Mouse (Mus musculus): Measurements from ENCODE around the gene Ccdc57. TPM values are rescaled to one million over a fixed set of nuclear protein-coding genes. Genes with fewer than 3 reads are reported as not detected.
A peak's percentile ranks its signal among the peaks of the same experiment; 100 is the strongest.
"Not testable (repeated sequence)": the region's sequence is repeated elsewhere in the genome, so short reads cannot be mapped to it uniquely, and the experiment has no call there.

The Ccdc57 gene
- total RNA-seq, 2 experiments from 2014 or later, result 12.8 to 21.3 TPM

- no peak for DNase-seq (ENCODE audit: low spot score in 2 of 2)
Observed at GRCm38 (mm10) chr11:120789355-120789754, 143.3 kb downstream of the Ccdc57 start.

GRCm38 (mm10) chr11:120788460-120788859 lies 144.2 kb downstream of the Ccdc57 start:
- DNase-seq (ENCODE audit: low spot score in 2 of 2), result not testable (repeated sequence)

- DNase-seq (ENCODE audit: low spot score in 2 of 2), result no peak
Observed at GRCm38 (mm10) chr11:120785145-120785544, 147.5 kb downstream of the Ccdc57 start.

- DNase-seq (ENCODE audit: low spot score in 2 of 2), result peak; percentile 84 to 85
Observed at GRCm38 (mm10) chr11:120784064-120784791, 148.4 kb downstream of the Ccdc57 start, which contains the start of the genes Rfng and Gps1. Rfng (minus strand) TSS chr11:120784207. Gps1 (plus strand) TSS chr11:120784272.

GRCm38 (mm10) chr11:120783426-120784063 lies 149.1 kb downstream of the Ccdc57 start:
- DNase-seq (ENCODE audit: low spot score in 2 of 2), result peak in 1 of 2 experiments; percentile 43

GRCm38 (mm10) chr11:120781361-120781760 lies 151.3 kb downstream of the Ccdc57 start:
- not testable (repeated sequence) for DNase-seq (ENCODE audit: low spot score in 2 of 2)

- no peak for DNase-seq (ENCODE audit: low spot score in 2 of 2)
Observed at GRCm38 (mm10) chr11:120779876-120780275, 152.8 kb downstream of the Ccdc57 start.

GRCm38 (mm10) chr11:120777123-120777522 lies 155.5 kb downstream of the Ccdc57 start:
- no peak for DNase-seq (ENCODE audit: low spot score in 2 of 2)

Other genes starting within 250 kb of the Ccdc57 start
- 10 to 100 TPM; 46.3 to 52.8 TPM for gene Cenpx, start 219.1 kb downstream of the Ccdc57 start, total RNA-seq (2021)
- 10 to 100 TPM; 24.6 to 30.3 TPM for gene Lrrc45, start 218.9 kb downstream of the Ccdc57 start, total RNA-seq (2021)
- gene Rac3, start 211.4 kb downstream of the Ccdc57 start, total RNA-seq (2021), result 10 to 100 TPM in 1 of 2 experiments, 1 to 10 TPM in 1; 6.6 to 15.5 TPM
- 100 to 1,000 TPM in 1 of 2 experiments, 10 to 100 TPM in 1; 27.6 to 104 TPM for gene Dcxr, start 205.6 kb downstream of the Ccdc57 start, total RNA-seq (2021)
- gene Cbr2, start 200.8 kb downstream of the Ccdc57 start, total RNA-seq (2021), result 10 to 100 TPM in 1 of 2 experiments, 1 to 10 TPM in 1; 6.4 to 14.9 TPM
- gene Hmga1b, start 170.1 kb downstream of the Ccdc57 start, total RNA-seq (2021), result 10 to 100 TPM; 10.1 to 14.6 TPM
- gene Rfng, start 148.7 kb downstream of the Ccdc57 start, total RNA-seq (2021), result 10 to 100 TPM; 18.5 to 19.4 TPM
- gene Gps1, start 148.6 kb downstream of the Ccdc57 start, total RNA-seq (2021), result 100 to 1,000 TPM; 118 to 138 TPM
- gene Dus1l, start 136.5 kb downstream of the Ccdc57 start, total RNA-seq (2021), result 10 to 100 TPM; 47.8 to 57.2 TPM
- 1,000 to 10,000 TPM; 2,155 to 5,020 TPM for gene Fasn, start 108.3 kb downstream of the Ccdc57 start, total RNA-seq (2021)
- 1 to 10 TPM; 1.3 to 4.4 TPM for gene Slc16a3, start 15.6 kb upstream of the Ccdc57 start, total RNA-seq (2021)
- 100 to 1,000 TPM; 108 to 127 TPM for gene Csnk1d, start 58.5 kb upstream of the Ccdc57 start, total RNA-seq (2021)
- gene Cd7, start 106.5 kb upstream of the Ccdc57 start, total RNA-seq (2021), result 1 to 10 TPM in 1 of 2 experiments, under 1 TPM in 1; 0.43 to 1.3 TPM
- under 1 TPM in 1 of 2 experiments, not detected in 1; 0.27 TPM for gene Sectm1b, start 130.7 kb upstream of the Ccdc57 start, total RNA-seq (2021)
- under 1 TPM in 1 of 2 experiments, not detected in 1; 0.30 TPM for gene Sectm1a, start 148.3 kb upstream of the Ccdc57 start, total RNA-seq (2021)
- not detected for gene Tex19.2, start 185.8 kb upstream of the Ccdc57 start, total RNA-seq (2021)
- gene Tex19.1, start 213.3 kb upstream of the Ccdc57 start, total RNA-seq (2021), result not detected
- gene Uts2r, start 227.4 kb upstream of the Ccdc57 start, total RNA-seq (2021), result not detected